9 mouse cellular contexts compared by ENCODE assay signal in the genomic region with DNA sequence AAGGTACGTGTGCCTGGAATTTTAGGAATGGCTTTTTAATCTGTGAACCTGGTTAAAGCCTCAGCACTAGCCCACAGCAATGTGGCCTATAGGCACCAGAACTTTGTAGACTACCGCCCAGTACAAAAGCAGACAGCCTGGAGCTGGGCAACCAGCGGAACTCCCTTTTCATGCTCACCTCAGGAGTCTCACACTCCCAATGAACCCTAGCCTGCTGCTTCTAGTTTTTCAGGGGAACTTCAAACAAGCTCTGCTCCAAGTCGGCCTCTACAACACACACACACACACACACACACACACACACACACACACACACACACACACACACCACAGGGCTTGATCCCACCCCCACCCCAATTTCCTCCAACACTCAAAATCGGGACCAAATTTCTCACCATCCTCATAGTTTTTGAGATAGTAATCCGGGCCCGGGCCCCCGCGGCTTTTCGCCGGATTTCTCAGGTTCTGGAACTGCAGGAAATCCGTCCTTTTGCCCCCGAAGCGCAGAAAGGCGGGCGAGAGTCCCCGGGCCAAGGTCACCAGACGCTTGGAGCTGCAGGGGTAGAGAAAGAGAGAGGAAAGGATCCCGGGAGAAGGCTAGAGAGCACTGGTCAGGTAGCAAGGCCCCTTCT. TPM values are rescaled to one million over a fixed set of nuclear protein-coding genes. Genes with fewer than 3 reads are reported as not detected.
DNase-seq lines count a peak whose midpoint lies in the region; ATAC-seq and TF ChIP-seq lines count a peak whose summit lies in the region.
"Had no signal": no experiment of that assay in that cellular context is flagged by ENCODE, and none has a peak within 500 bp of the region (broad histone marks: within the 10 kb centered on the region; RNA-seq: fewer than 3 reads in every experiment).

No protein-coding gene starts in this region.

- peak; percentile 29 for DNase-seq in lung, embryonic 14.5 days
- no peak for DNase-seq in lung, postnatal 25 days (ENCODE audit: low spot score)
- peak; percentile 42 for DNase-seq in forebrain, embryonic 10.5 days (ENCODE audit: extremely low spot score, low spot score)
- peak; percentile 52 for DNase-seq in limb, embryonic 10.5 days (ENCODE audit: low spot score)
- no peak for DNase-seq in gastrocnemius, postnatal 25 days
- DNase-seq in thymus, postnatal 36 days = no peak
- no peak for DNase-seq in gastrocnemius, adult 8-10 months (ENCODE audit: low spot score in 2 of 2)
- DNase-seq: kidney, adult 11 months had no signal

- 0 out of 2 replicates have a peak, but pooled peaks cover 3% of the 10 kb centered on the region for H3K4me1 ChIP-seq in lung, embryonic 14.5 days (ENCODE audit: insufficient read depth)
- peaks cover 48% of the 10 kb centered on the region for H3K4me1 ChIP-seq in forebrain, embryonic 10.5 days
- H3K4me1 ChIP-seq in limb, embryonic 10.5 days = peaks cover 62% of the 10 kb centered on the region
- no peaks in the 10 kb centered on the region for H3K4me1 ChIP-seq in small intestine, adult 2 months (ENCODE audit: control insufficient read depth, insufficient read depth, insufficient read length, low read length)

- peak overlapping the region; percentile 54 for H3K9ac ChIP-seq in lung, embryonic 14.5 days

- 7% methylated on average over 19 of the region's 19 CpGs for WGBS in lung, embryonic 14.5 days
- WGBS in forebrain, embryonic 10.5 days = under 1% methylated on average over 19 of the region's 19 CpGs
- WGBS in limb, embryonic 10.5 days = 1% methylated on average over 19 of the region's 19 CpGs
- 11% methylated on average over 19 of the region's 19 CpGs for WGBS in small intestine, adult 2 months

- peaks cover 51% of the 10 kb centered on the region for H3K27me3 ChIP-seq in lung, embryonic 14.5 days (ENCODE audit: insufficient read depth, low read length)
- peaks cover 85% of the 10 kb centered on the region for H3K27me3 ChIP-seq in forebrain, embryonic 10.5 days (ENCODE audit: poor library complexity, severe bottlenecking)
- peaks cover 48% of the 10 kb centered on the region for H3K27me3 ChIP-seq in limb, embryonic 10.5 days (ENCODE audit: low read depth, poor library complexity, severe bottlenecking)
- peaks cover 22% of the 10 kb centered on the region for H3K27me3 ChIP-seq in small intestine, adult 2 months (ENCODE audit: control insufficient read depth, insufficient read depth, low read length)

- H3K27ac ChIP-seq in lung, embryonic 14.5 days (ENCODE audit: low read depth) = no peak overlapping the region
- H3K27ac ChIP-seq in forebrain, embryonic 10.5 days = peak overlapping the region; percentile 77
- peak overlapping the region; percentile 82 for H3K27ac ChIP-seq in limb, embryonic 10.5 days
- H3K27ac ChIP-seq in small intestine, adult 2 months (ENCODE audit: insufficient read depth, low read depth, low read length) = no peak overlapping the region

- peak overlapping the region; percentile 67 for H3K4me2 ChIP-seq in lung, embryonic 14.5 days

- no peaks in the 10 kb centered on the region for H3K36me3 ChIP-seq in lung, embryonic 14.5 days (ENCODE audit: insufficient read depth)
- no peaks in the 10 kb centered on the region for H3K36me3 ChIP-seq in forebrain, embryonic 10.5 days (replicated peaks)
- H3K36me3 ChIP-seq in limb, embryonic 10.5 days = no peaks in the 10 kb centered on the region
- H3K36me3 ChIP-seq in small intestine, adult 2 months (ENCODE audit: control insufficient read depth, insufficient read depth, low read length) = no peaks in the 10 kb centered on the region

- no peak for TF ChIP-seq POLR2A in small intestine, adult 2 months (IDR thresholded peaks at IDR 0.05; ENCODE audit: low read depth, low read length)

- TF ChIP-seq CTCF in lung, embryonic 14.5 days (IDR thresholded peaks at IDR 0.05; ENCODE audit: low read depth) = no peak
- TF ChIP-seq CTCF in small intestine, adult 2 months (IDR thresholded peaks at IDR 0.05; ENCODE audit: extremely low read depth, insufficient read length, insufficient replicate concordance, low read depth, low read length) = no peak

- H3K4me3 ChIP-seq in lung, embryonic 14.5 days (ENCODE audit: low read depth, low read length) = peak overlapping the region; percentile 48
- peak overlapping the region; percentile 54 for H3K4me3 ChIP-seq in forebrain, embryonic 10.5 days
- H3K4me3 ChIP-seq in limb, embryonic 10.5 days = peak overlapping the region; percentile 57
- H3K4me3 ChIP-seq in small intestine, adult 2 months (ENCODE audit: low read depth, low read length) = peak overlapping the region; percentile 59

- no peaks in the 10 kb centered on the region for H3K9me3 ChIP-seq in lung, embryonic 14.5 days (ENCODE audit: low read depth, low read length)
- no peaks in the 10 kb centered on the region for H3K9me3 ChIP-seq in forebrain, embryonic 10.5 days
- H3K9me3 ChIP-seq in limb, embryonic 10.5 days (replicated peaks) = no peaks in the 10 kb centered on the region

- ATAC-seq in lung, embryonic 14.5 days (ENCODE audit: insufficient read depth) = no peak

RNA-seq across cellular contexts. Expression of a gene that starts 3.7 kb away (rescaled TPM):
- 9.5 and 11.4 TPM in 2 replicates for polyA plus RNA-seq in lung, embryonic 14.5 days (2014; fragmentation: Nextera tagmentation; extraction: Ambion mirVana)
- polyA plus RNA-seq in forebrain, embryonic 10.5 days (2016; fragmentation: Nextera tagmentation; extraction: Ambion mirVana) = 2.6 and 4.0 TPM in 2 replicates
- 2.8 and 6.0 TPM in 2 replicates for polyA plus RNA-seq in limb, embryonic 10.5 days (2016; fragmentation: Nextera tagmentation; extraction: Ambion mirVana)
- polyA plus RNA-seq in small intestine, adult 2 months (2012; rRNA removed) = 0.48 and 1.1 TPM in 2 replicates
- total RNA-seq in gastrocnemius, postnatal 25 days (2021) = under 1 TPM in 1 of 2 experiments, not detected in 1; 0.80 TPM
- total RNA-seq in gastrocnemius, adult 8-10 months (2022) = under 1 TPM in 1 of 4 experiments, not detected in 3; 0.09 TPM

RNA-seq across cellular contexts. Expression of a gene that starts 55.8 kb away (rescaled TPM):
- 0.05 TPM in 1 of 2 replicates, not detected in the other for polyA plus RNA-seq in lung, embryonic 14.5 days (2014; fragmentation: Nextera tagmentation; extraction: Ambion mirVana)
- 0.31 and 0.36 TPM in 2 replicates for polyA plus RNA-seq in forebrain, embryonic 10.5 days (2016; fragmentation: Nextera tagmentation; extraction: Ambion mirVana)
- polyA plus RNA-seq in limb, embryonic 10.5 days (2016; fragmentation: Nextera tagmentation; extraction: Ambion mirVana) = 0.13 and 0.20 TPM in 2 replicates
- polyA plus RNA-seq in small intestine, adult 2 months (2012; rRNA removed) = 0.55 and 0.69 TPM in 2 replicates
- under 1 TPM in 1 of 2 experiments, not detected in 1; 0.05 TPM for total RNA-seq in gastrocnemius, postnatal 25 days (2021)
- total RNA-seq in gastrocnemius, adult 8-10 months (2022) = under 1 TPM in 3 of 4 experiments, not detected in 1; 0.07 to 0.11 (median 0.08) TPM

Comparison
In these comparisons a context has a peak if more than half of its experiments do, and no peak if none do; other contexts are left out.
1. DNase-seq: peak in lung, embryonic 14.5 days (single experiment), forebrain, embryonic 10.5 days (single experiment) and limb, embryonic 10.5 days (single experiment); none in lung, postnatal 25 days (single experiment), gastrocnemius, postnatal 25 days (single experiment), thymus, postnatal 36 days (0 of 2) and gastrocnemius, adult 8-10 months (0 of 2).
2. H3K27ac ChIP-seq: peak in forebrain, embryonic 10.5 days (single experiment) and limb, embryonic 10.5 days (single experiment); none in lung, embryonic 14.5 days (single experiment) and small intestine, adult 2 months (single experiment).
3. Peak in every context shown above with its lines, with median percentiles within 50 percentile points of each other: H3K4me3 ChIP-seq.